Mouse (Mus musculus) CD4-positive naive resting alpha-beta T cell, adult 57 days (primary cell): ENCODE results near the gene Vps53. TPM values are rescaled to one million over a fixed set of nuclear protein-coding genes. Genes with fewer than 3 reads are reported as not detected.

Experiments used
- total RNA-seq: library from RNA; stranded (reverse); gene quantifications from one replicate; pipeline ENCODE4 v1.2.4, GENCODE M21; 2023

The Vps53 gene
- 47.1 TPM for total RNA-seq

GRCm38 (mm10) chr11:76179495-76180145, at the start of gene Vps53, which contains the start of gene Fam57a:
Gene Vps53 (minus strand): TSS chr11:76179647.
Gene Fam57a (plus strand): TSS chr11:76179671.

GRCm38 (mm10) chr11:76217390-76217800, 37.9 kb upstream of the Vps53 start, which contains the start of the genes Dbil5 and Gemin4:
Gene Dbil5 (plus strand): TSS chr11:76217608.
Gene Gemin4 (minus strand): TSS chr11:76217664.

GRCm38 (mm10) chr11:76027139-76028071, 152.0 kb downstream of the Vps53 start, which contains the start of gene Rflnb:
Gene Rflnb (minus strand): TSS chr11:76027782.

GRCm38 (mm10) chr11:75999440-76000155, 179.8 kb downstream of the Vps53 start, which contains the start of gene 1700016K19Rik:
Gene 1700016K19Rik (plus strand): TSS chr11:75999912.

Other genes starting within 250 kb of the Vps53 start
- gene Rph3al, start 241.2 kb downstream of the Vps53 start, total RNA-seq, result 18.9 TPM
- gene 1700016K19Rik, start 179.7 kb downstream of the Vps53 start, total RNA-seq, result 1.1 TPM
- 76.1 TPM for gene Rflnb, start 151.9 kb downstream of the Vps53 start, total RNA-seq
- 2.7 TPM for gene Fam57a, start within 50 bp of the Vps53 start, total RNA-seq
- not detected for gene Dbil5, start 38.0 kb upstream of the Vps53 start, total RNA-seq
- 9.4 TPM for gene Gemin4, start 38.0 kb upstream of the Vps53 start, total RNA-seq
- 15.4 TPM for gene Mrm3, start 64.1 kb upstream of the Vps53 start, total RNA-seq
- gene Glod4, start 64.1 kb upstream of the Vps53 start, total RNA-seq, result 15.7 TPM
- gene Nxn, start 219.5 kb upstream of the Vps53 start, total RNA-seq, result 9.1 TPM
- gene Timm22, start 227.3 kb upstream of the Vps53 start, total RNA-seq, result 18.8 TPM